Mouse (Mus musculus) layer of hippocampus, adult 11-12 months (tissue): ENCODE measurements at regions not wholly inside any gene's neighbourhood (a gene's known extent, or its start where the extent isn't known, plus 50 kb on each side); places are given as distances from the start of the nearest gene placed in this dataset.

Experiments
- DNase-seq: peaks from one replicate; pipeline ENCODE4 v3.0.0; 2022; ENCODE audit warnings: low spot score

GRCm38 (mm10) chr13:60057761-60058274, 119.3 kb downstream of the Gas1 start:
- no peak for DNase-seq

GRCm38 (mm10) chr13:60054531-60054930, 122.6 kb downstream of the Gas1 start:
- no peak for DNase-seq

GRCm38 (mm10) chr13:60054081-60054480, 123.1 kb downstream of the Gas1 start:
- DNase-seq, result no peak

- no peak for DNase-seq
Measured at GRCm38 (mm10) chr13:60051866-60052265, 125.3 kb downstream of the Gas1 start.

GRCm38 (mm10) chr13:60050799-60051580, 126.2 kb downstream of the Gas1 start:
- peak; percentile 48 for DNase-seq

GRCm38 (mm10) chr13:60049703-60050102, 127.5 kb downstream of the Gas1 start:
- no peak for DNase-seq

GRCm38 (mm10) chr13:60047791-60048730, 129.1 kb downstream of the Gas1 start:
- peak; percentile 20 for DNase-seq

- no peak for DNase-seq
Measured at GRCm38 (mm10) chr13:60045752-60046151, 131.4 kb downstream of the Gas1 start.

- DNase-seq, result no peak
Measured at GRCm38 (mm10) chr13:60044876-60045275, 132.3 kb downstream of the Gas1 start.

GRCm38 (mm10) chr13:60042443-60042842, 134.7 kb downstream of the Gas1 start:
- no peak for DNase-seq

- no peak for DNase-seq
Measured at GRCm38 (mm10) chr13:60035536-60036130, 141.5 kb downstream of the Gas1 start.

GRCm38 (mm10) chr13:60033116-60033515, 144.0 kb downstream of the Gas1 start:
- DNase-seq, result no peak

- no peak for DNase-seq
Measured at GRCm38 (mm10) chr13:60032586-60032985, 144.6 kb downstream of the Gas1 start.

GRCm38 (mm10) chr13:60029591-60029990, 147.6 kb downstream of the Gas1 start:
- peak; percentile 22 for DNase-seq

GRCm38 (mm10) chr13:60020175-60020487, 157.0 kb downstream of the Gas1 start:
- DNase-seq, result no peak

- DNase-seq, result no peak
Measured at GRCm38 (mm10) chr13:60019291-60020174, 157.6 kb downstream of the Gas1 start.

GRCm38 (mm10) chr13:60015854-60016366, 161.3 kb downstream of the Gas1 start:
- no peak for DNase-seq

GRCm38 (mm10) chr13:60012046-60012813, 164.9 kb downstream of the Gas1 start:
- no peak for DNase-seq

GRCm38 (mm10) chr13:60011092-60011491, 166.1 kb downstream of the Gas1 start:
- DNase-seq, result no peak

- no peak for DNase-seq
Measured at GRCm38 (mm10) chr13:60007593-60007992, 169.6 kb downstream of the Gas1 start.
